Mouse (Mus musculus) bone marrow, adult 2 months (tissue): ENCODE data around the gene Ubb.

Experiments used
- CTCF ChIP-seq: fragments of 200-500 bp; IDR thresholded peaks from 2 replicates; pipeline ENCODE4 v1.5.1; 2011; ENCODE audit warnings: low read length, control low read depth; ENCODE audit not compliant: control insufficient read depth, insufficient read depth
- POLR2A ChIP-seq: fragments of 200-500 bp; IDR thresholded peaks from 2 replicates; pipeline ENCODE4 v1.6.1; 2011; ENCODE audit warnings: low read depth, mild to moderate bottlenecking, control low read depth, low read length, borderline replicate concordance; ENCODE audit not compliant: control insufficient read depth

DNA sequence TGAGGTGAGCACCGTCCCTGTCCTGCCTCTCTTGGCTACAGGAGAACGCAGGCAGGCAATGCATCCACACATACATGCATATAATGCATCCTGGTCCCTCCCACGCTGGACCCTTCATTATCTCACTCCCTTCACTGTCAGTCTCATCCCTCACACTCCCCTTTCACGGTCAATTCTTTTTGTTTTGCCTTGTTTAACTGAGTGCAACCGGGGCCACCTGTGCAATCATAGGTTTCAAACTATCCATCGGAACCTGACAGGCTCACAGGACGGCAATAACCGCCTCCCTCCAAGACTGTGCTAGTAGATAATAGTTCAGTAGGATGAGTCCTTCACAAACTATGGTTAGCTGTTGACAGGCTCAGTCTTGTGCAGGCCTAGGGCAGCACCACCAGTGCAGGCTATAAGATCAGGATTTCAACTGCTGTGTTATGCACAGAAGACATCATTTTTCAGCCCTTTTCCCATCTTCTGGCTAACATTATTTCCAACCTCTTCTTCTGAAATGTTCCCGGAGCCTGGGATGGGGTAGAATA, 33.8 kb downstream of the Ubb start:
- TF ChIP-seq POLR2A, result no peak
- TF ChIP-seq CTCF, result no peak
